ENCODE assay signal across 11 mouse cellular contexts in genomic region chr2:150816676-150817402, GRCm38 (mm10). TPM values are rescaled to one million over a fixed set of nuclear protein-coding genes. Genes with fewer than 3 reads are reported as not detected.
A peak's percentile ranks its signal among the peaks of the same experiment; 100 is the strongest.
DNase-seq lines count a peak whose midpoint lies in the region; ATAC-seq lines count a peak whose summit lies in the region.
"Had no signal": no experiment of that assay in that cellular context is flagged by ENCODE, and none has a peak within 500 bp of the region (broad histone marks: within the 10 kb centered on the region; RNA-seq: fewer than 3 reads in every experiment).

No protein-coding gene starts in this region.

- no peaks in the 10 kb centered on the region for H3K9me3 ChIP-seq in heart, embryonic 11.5 days (replicated peaks; ENCODE audit: control insufficient read depth, low read length)
- H3K9me3 ChIP-seq: forebrain, embryonic 15.5 days had no signal

- no peaks in the 10 kb centered on the region for H3K27me3 ChIP-seq in heart, embryonic 11.5 days (ENCODE audit: control insufficient read depth, insufficient read depth, low read length)
- H3K27me3 ChIP-seq: forebrain, embryonic 15.5 days had no signal

- H3K36me3 ChIP-seq in heart, embryonic 11.5 days (ENCODE audit: control insufficient read depth, insufficient read depth, low read length): peaks cover 66% of the 10 kb centered on the region

- peak; percentile 93 for DNase-seq in heart, adult 11 months
- DNase-seq in urinary bladder, adult 2 months (ENCODE audit: low spot score): peak; percentile 46
- DNase-seq in urinary bladder, postnatal 25 days (ENCODE audit: low spot score): no peak
- DNase-seq in cerebellum, adult 8-10 months: peak; percentile 61
- no peak for DNase-seq in spleen, postnatal 4 days (ENCODE audit: low spot score in 2 of 2)
- DNase-seq in ovary, postnatal 10 days (ENCODE audit: low spot score): no peak
- DNase-seq: gastrocnemius, postnatal 14 days had no signal

- ATAC-seq in heart, embryonic 11.5 days (replicated peaks; ENCODE audit: insufficient number of reproducible peaks, low FRiP score, low TSS enrichment): no peak
- ATAC-seq: forebrain, embryonic 15.5 days; lung, postnatal 0 days had no signal

- WGBS in heart, embryonic 11.5 days (ENCODE audit: insufficient replicate concordance): 89% methylated on average over 18 of the region's 18 CpGs

- no peak overlapping the region for H3K9ac ChIP-seq in heart, embryonic 11.5 days (ENCODE audit: low read depth, low read length)
- H3K9ac ChIP-seq: forebrain, embryonic 15.5 days had no signal

- H3K4me1 ChIP-seq in heart, embryonic 11.5 days (ENCODE audit: control insufficient read depth, insufficient read depth, low read length): no peaks in the 10 kb centered on the region
- H3K4me1 ChIP-seq: forebrain, embryonic 15.5 days had no signal

- no peak overlapping the region for H3K4me3 ChIP-seq in heart, embryonic 11.5 days (ENCODE audit: low read depth, low read length)
- H3K4me3 ChIP-seq: forebrain, embryonic 15.5 days; myocyte had no signal

- no peak overlapping the region for H3K27ac ChIP-seq in heart, embryonic 11.5 days (ENCODE audit: low read depth, low read length)
- H3K27ac ChIP-seq: forebrain, embryonic 15.5 days had no signal

- H3K4me2 ChIP-seq in heart, embryonic 11.5 days: no peak overlapping the region
- H3K4me2 ChIP-seq: forebrain, embryonic 15.5 days had no signal

RNA-seq across cellular contexts. Expression of gene Pygb, which starts 30.3 kb away (rescaled TPM):
- polyA plus RNA-seq in heart, embryonic 11.5 days (2014; fragmentation: Nextera tagmentation; extraction: Ambion mirVana): 84.4 and 120 TPM in 2 replicates
- polyA plus RNA-seq in urinary bladder, adult 2 months (2012; rRNA removed): 290 and 354 TPM in 2 replicates

Comparison
In these comparisons a context has a peak if more than half of its experiments do, and no peak if none do; other contexts are left out.
1. DNase-seq: peak in heart, adult 11 months (single experiment), urinary bladder, adult 2 months (single experiment) and cerebellum, adult 8-10 months (single experiment); none in urinary bladder, postnatal 25 days (single experiment), spleen, postnatal 4 days (0 of 2) and ovary, postnatal 10 days (single experiment).